Mouse (Mus musculus) stomach, postnatal 0 days (tissue): ENCODE measurements around the gene Mrpl42. TPM values are rescaled to one million over a fixed set of nuclear protein-coding genes. Genes with fewer than 3 reads are reported as not detected.

Experiments used
- ATAC-seq: fragments of 200-750 bp; cut with Nextera tagmentation; 2 replicates; pipeline ENCODE4 v1.8.0; 2017; ENCODE audit not compliant: low FRiP score, low TSS enrichment
- DNase-seq: peaks from one replicate; pipeline ENCODE4 v3.0.0-alpha.2; 2016; ENCODE audit warnings: low spot score
- H3K27ac ChIP-seq: fragments of 300-500 bp; sonication (generic); replicated peaks from 2 replicates; pipeline ENCODE4 v1.5.1; 2014; ENCODE audit warnings: mild to moderate bottlenecking, control low read depth
- H3K27me3 ChIP-seq: fragments of 300-500 bp; sonication (generic); 2 replicates; pipeline ENCODE4 v1.6.1; 2014; ENCODE audit warnings: low read length; ENCODE audit not compliant: control insufficient read depth, insufficient read depth
- H3K36me3 ChIP-seq: fragments of 300-500 bp; sonication (generic); 2 replicates; pipeline ENCODE4 v1.6.1; 2014; ENCODE audit warnings: low read length, mixed read lengths; ENCODE audit not compliant: control insufficient read depth, insufficient read depth
- H3K4me1 ChIP-seq: fragments of 300-500 bp; sonication (generic); replicated peaks from 2 replicates; pipeline ENCODE4 v1.6.1; 2014; ENCODE audit warnings: antibody characterized with exemption; ENCODE audit not compliant: control insufficient read depth, insufficient read depth
- H3K4me2 ChIP-seq: fragments of 300-500 bp; sonication (generic); replicated peaks from 2 replicates; pipeline ENCODE4 v1.6.1; 2014; ENCODE audit warnings: low read depth, mild to moderate bottlenecking, control low read depth, moderate library complexity
- H3K4me3 ChIP-seq: fragments of 300-500 bp; sonication (generic); 2 replicates; pipeline ENCODE4 v1.5.1; 2014; ENCODE audit warnings: low read depth, low read length, control low read depth
- H3K9ac ChIP-seq: fragments of 300-500 bp; sonication (generic); 2 replicates; pipeline ENCODE4 v1.6.1; 2014; ENCODE audit warnings: mild to moderate bottlenecking, low read length, control low read depth, mixed read lengths
- H3K9me3 ChIP-seq: fragments of 300-500 bp; sonication (generic); 2 replicates; pipeline ENCODE4 v1.6.1; 2016; ENCODE audit warnings: low read length; ENCODE audit not compliant: control insufficient read depth
- CTCF ChIP-seq: IDR thresholded peaks from 2 replicates; pipeline ENCODE4 v1.5.1; 2016; ENCODE audit warnings: antibody characterized with exemption, low read depth, mild to moderate bottlenecking, moderate library complexity
- EP300 ChIP-seq: optimal IDR thresholded peaks from 2 replicates; pipeline ENCODE3; 2016; ENCODE audit warnings: antibody characterized with exemption
- WGBS: fragments of 180-500 bp; shearing (Covaris S2); extraction: QIAGEN DNeasy Blood & Tissue Kit; methylation state at CpG from one replicate; pipeline ENCODE4 v1.1.7; 2014; 5-methylcytosine and 5-hydroxymethylcytosine counted together
- polyA plus RNA-seq: library from polyadenylated mRNA; unstranded; fragments of >200 nt; fragmentation: Nextera tagmentation; extraction: Ambion mirVana; gene quantifications from 2 replicates; pipeline ENCODE4 v1.2.1, GENCODE M21; 2015

Mrpl42 gene
- polyA plus RNA-seq, 1 experiment from 2014 or later: 291 TPM

DNA sequence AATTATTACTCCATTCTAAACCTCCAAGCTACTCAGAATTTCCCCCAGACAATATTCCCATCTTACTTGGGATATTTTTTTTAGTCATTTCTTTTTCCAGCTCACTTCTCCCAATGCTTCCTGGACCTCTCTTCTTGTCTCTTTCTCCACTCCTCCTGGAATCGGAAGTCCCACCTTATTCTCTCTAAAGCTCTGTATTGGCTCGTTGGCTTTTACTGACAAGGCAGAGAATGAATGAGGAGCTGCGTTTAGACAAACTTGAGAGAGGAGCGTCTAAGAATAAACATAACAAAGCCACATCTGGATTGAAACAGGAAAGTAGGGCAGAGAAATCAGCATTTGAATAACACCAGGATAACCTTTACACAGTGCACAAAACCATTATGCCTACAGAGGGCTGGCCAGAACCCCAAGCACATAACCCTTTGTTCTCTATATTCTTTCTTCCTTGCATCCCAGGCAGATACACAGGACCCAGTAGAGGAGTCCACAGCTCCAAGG lies 40.6 kb downstream of the Mrpl42 start:
- no peak overlapping the region for H3K4me3 ChIP-seq
- no peak overlapping the region for H3K4me2 ChIP-seq
- no peaks in the 10 kb centered on the region for H3K27me3 ChIP-seq
- no peaks in the 10 kb centered on the region for H3K9me3 ChIP-seq
- no peaks in the 10 kb centered on the region for H3K4me1 ChIP-seq
- no peak for ATAC-seq
- H3K9ac ChIP-seq: no peak overlapping the region
- no peak for DNase-seq
- TF ChIP-seq CTCF: no peak
- TF ChIP-seq EP300: no peak
- H3K27ac ChIP-seq: no peak overlapping the region
- WGBS: 35% methylated on average over 4 of the region's 4 CpGs
- no peaks in the 10 kb centered on the region for H3K36me3 ChIP-seq

DNA sequence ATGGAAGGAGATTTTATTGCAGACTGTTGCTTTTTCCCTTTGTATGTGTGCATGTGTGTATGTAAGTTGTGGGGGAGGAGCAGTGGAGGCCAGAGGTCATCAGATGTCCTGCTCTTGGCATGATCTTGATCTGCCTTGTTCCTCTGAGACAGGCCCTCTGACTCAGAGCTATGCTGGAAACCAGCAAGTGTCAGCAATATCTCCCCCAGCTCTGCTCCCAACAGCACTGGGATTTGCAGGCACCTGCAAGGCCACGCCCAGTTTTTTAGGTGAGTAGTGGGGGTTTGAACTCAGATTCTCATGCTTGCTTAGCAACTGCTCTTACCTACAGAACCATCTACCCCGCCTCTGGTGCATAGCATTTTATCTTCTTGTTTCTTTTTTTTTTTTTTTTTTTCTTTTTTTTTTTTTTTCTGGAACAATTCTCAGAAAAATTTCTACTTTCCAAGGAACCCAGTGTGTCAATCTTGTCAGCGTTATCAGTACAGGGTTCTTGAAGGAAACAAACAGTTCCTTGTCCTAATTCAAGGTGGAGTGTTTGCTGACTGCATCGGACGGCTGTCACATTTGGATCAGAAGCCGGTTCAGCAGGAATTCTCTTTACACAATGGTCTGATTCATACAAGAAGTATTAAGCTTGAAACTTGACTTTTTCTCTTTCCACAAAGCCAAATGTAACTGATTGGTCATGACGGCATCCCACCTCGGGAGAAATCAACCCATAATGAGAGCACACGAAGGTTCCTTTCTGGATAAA lies 43.5 kb downstream of the Mrpl42 start:
- Histone ChIP-seq H3K4me1 (no peaks in the 10 kb centered on the region), H3K36me3 (no peaks in the 10 kb centered on the region), H3K9me3 (no peaks in the 10 kb centered on the region), H3K27me3 (no peaks in the 10 kb centered on the region), H3K27ac (peak overlapping the region; percentile 31; the same call in 1 of the 2 replicates), H3K4me3 (no peak overlapping the region), H3K4me2 (no peak overlapping the region), H3K9ac (no peak overlapping the region)
- WGBS: 58% methylated on average over 9 of the region's 9 CpGs
- no peak for TF ChIP-seq CTCF
- peak; percentile 65 for TF ChIP-seq EP300
- DNase-seq (peak; percentile 61), ATAC-seq (peak; percentile 94)

DNA sequence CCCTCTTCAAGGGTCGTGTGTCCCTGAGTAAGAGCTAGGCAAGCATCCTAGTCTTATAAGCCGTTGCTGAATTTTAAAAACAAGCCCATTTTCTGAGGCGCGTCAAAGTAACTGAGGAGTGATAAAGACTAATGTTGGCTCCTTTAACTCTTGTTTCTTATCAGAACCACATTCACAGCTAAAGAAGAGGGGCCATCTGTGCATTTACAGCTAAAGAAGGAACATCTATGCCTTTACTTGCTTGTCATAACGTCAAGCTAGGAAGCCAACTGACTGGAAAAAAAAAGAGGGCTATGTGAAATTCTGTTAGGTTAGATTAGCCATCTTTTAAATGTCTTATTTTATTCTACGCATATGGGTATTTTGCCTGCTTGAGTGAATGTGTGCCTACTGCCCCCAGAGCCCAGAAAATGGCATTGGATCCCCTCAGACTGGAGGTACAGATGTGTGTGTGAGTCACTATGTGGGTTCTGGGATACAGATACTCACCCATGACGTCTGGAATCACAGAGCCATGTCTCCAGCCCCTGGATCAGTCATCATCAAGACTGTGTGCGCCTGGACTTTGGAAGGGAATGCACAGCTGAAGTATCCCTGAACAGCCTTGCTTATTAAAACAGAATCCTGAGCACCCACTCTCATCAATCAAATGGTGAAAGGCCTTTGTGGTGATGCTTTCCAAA lies 44.2 kb downstream of the Mrpl42 start:
- peak overlapping the region; percentile 31; the same call in 1 of the 2 replicates for H3K27ac ChIP-seq
- no peak overlapping the region for H3K4me3 ChIP-seq
- ATAC-seq (peak; percentile 24; the same call in 1 of the 2 replicates), DNase-seq (no peak)
- no peak overlapping the region for H3K9ac ChIP-seq
- H3K9me3 ChIP-seq: no peaks in the 10 kb centered on the region
- no peak for TF ChIP-seq EP300
- TF ChIP-seq CTCF: no peak
- H3K4me2 ChIP-seq: no peak overlapping the region
- H3K27me3 ChIP-seq: no peaks in the 10 kb centered on the region
- no peaks in the 10 kb centered on the region for H3K4me1 ChIP-seq
- 79% methylated on average over 8 of the region's 8 CpGs for WGBS
- no peaks in the 10 kb centered on the region for H3K36me3 ChIP-seq

DNA sequence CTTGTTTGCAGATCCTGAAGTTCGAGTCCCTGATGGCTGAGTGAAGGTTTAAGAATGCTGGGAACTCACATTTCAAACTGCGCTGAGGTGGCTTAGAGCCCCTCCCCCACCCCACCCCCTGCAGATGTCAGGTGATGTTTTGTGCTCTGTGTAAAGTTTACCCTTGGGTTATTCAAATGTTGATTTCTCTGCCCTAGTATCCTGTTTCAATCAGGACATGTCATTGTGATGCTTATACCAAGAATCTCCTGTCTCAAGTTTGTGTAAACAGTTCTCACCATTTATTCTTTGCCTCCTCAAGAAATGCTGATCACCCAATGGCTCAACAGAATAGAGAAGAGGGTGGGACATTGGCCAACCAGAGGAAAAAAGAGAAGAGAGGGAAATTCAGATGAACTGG lies 45.6 kb downstream of the Mrpl42 start:
- TF ChIP-seq EP300 (no peak), CTCF (no peak)
- ATAC-seq: no peak
- 49% methylated on average over 2 of the region's 2 CpGs for WGBS
- DNase-seq: no peak
- Histone ChIP-seq H3K36me3 (no peaks in the 10 kb centered on the region), H3K27me3 (no peaks in the 10 kb centered on the region), H3K4me2 (no peak overlapping the region), H3K4me3 (no peak overlapping the region), H3K27ac (no peak overlapping the region), H3K9ac (no peak overlapping the region), H3K9me3 (no peaks in the 10 kb centered on the region), H3K4me1 (no peaks in the 10 kb centered on the region)

DNA sequence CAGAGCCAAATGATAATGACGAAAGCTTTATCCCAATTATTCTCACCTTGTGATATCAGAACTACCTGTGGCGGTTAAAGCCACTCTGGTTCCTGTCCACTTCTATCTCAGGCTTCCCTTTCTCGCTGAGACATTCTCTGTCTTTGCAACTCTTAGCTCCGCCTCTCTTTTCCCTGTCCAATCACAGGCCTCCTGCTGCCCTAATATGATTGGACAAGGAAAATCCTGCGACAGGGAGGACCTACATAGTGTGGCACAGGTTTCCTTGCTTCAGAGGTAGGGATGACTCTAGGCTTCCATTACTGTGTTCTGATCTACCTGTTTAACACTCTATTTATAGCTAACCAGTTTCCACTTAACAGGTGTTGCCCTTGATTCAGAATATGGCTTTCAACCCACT lies 48.5 kb downstream of the Mrpl42 start:
- DNase-seq (no peak), ATAC-seq (no peak)
- no peak overlapping the region for H3K4me2 ChIP-seq
- H3K27ac ChIP-seq: no peak overlapping the region
- no peak overlapping the region for H3K9ac ChIP-seq
- no peaks in the 10 kb centered on the region for H3K27me3 ChIP-seq
- TF ChIP-seq CTCF (no peak), EP300 (no peak)
- no peak overlapping the region for H3K4me3 ChIP-seq
- 86% methylated on average over 5 of the region's 5 CpGs for WGBS
- H3K9me3 ChIP-seq: no peaks in the 10 kb centered on the region
- no peaks in the 10 kb centered on the region for H3K4me1 ChIP-seq
- no peaks in the 10 kb centered on the region for H3K36me3 ChIP-seq

DNA sequence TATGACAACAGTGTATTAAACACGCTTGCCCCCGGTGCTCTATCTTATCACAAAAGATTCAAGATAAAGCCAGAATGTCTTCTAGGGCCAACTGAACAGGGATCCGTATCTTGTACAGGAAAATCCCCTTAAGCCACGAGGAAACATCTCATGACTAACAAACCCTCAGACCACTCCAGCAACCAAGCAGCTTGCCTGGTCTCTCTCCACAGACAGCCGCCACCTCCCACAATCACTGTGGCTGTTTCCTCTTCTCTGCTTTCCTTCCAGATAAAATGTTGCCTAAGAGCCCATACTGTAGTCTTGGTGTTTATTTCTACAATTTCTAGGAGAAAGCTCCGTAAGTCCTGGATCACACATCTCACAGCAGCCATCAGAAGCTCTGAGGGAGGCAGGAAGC lies 52.7 kb downstream of the Mrpl42 start:
- Histone ChIP-seq H3K9ac (no peak overlapping the region), H3K4me2 (no peak overlapping the region), H3K4me3 (no peak overlapping the region), H3K36me3 (no peaks in the 10 kb centered on the region), H3K9me3 (no peaks in the 10 kb centered on the region), H3K4me1 (no peaks in the 10 kb centered on the region), H3K27me3 (no peaks in the 10 kb centered on the region), H3K27ac (no peak overlapping the region)
- WGBS: 58% methylated on average over 6 of the region's 6 CpGs
- DNase-seq (no peak), ATAC-seq (no peak)
- no peak for TF ChIP-seq EP300
- no peak for TF ChIP-seq CTCF
